In the genomic region with DNA sequence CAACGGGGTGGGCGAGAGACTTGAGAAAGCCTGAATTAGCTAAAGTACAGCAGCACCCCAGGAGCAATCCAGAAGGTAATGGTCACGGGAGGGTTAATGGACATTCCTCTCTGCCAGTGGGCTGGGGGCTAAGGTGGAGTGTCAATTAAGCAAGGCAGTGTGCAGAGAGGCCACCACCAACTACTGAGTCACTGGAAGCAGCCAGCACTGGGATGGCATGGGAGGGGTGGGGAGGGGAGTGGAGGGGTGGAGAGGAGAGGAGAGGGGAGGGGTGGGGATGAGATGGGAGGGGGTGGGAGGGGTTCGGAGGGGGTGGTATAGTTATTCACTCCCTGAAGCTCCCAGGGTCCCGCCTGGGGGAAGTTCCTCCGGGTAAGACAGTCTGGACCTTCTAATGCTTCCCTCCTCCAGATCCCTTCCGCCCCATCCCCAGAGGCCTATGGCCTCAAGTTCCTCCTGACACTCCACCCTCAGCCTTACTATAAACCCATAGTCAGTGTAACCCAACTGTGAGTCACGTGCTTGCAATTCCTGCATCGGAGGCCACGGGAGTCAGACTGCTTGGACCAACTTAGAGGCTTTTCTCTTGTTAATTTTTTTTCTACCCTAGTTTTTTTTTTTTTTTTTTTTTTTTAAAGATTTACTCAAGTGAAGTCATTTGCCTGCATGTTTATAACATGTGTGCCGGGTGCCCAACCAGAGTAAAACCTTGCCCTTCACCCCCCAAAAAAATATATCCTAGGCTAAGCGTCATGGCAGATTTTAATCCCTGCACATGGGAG, we compare ENCODE assay signal across 14 mouse cellular contexts. TPM values are rescaled to one million over a fixed set of nuclear protein-coding genes. Genes with fewer than 3 reads are reported as not detected.
DNase-seq lines count a peak whose midpoint lies in the region; ATAC-seq and TF ChIP-seq lines count a peak whose summit lies in the region.
"Had no signal": no experiment of that assay in that cellular context is flagged by ENCODE, and none has a peak within 500 bp of the region (broad histone marks: within the 10 kb centered on the region; RNA-seq: fewer than 3 reads in every experiment).

No protein-coding gene starts in this region.

- TF ChIP-seq CTCF in Patski (IDR thresholded peaks at IDR 0.05): no peak

- POLR2A ChIA-PET in Patski (lab: Charles Lee): interaction anchor here (0.6 to 1.1 kb wide), 3 partner anchors 13 to 274 kb away, joined by 3 read pairs; no protein-coding TSS in a partner anchor

- no peak for ATAC-seq in heart, embryonic 12.5 days (ENCODE audit: insufficient number of reproducible peaks, low FRiP score)
- peak; percentile 65 for ATAC-seq in Patski
- ATAC-seq in liver, embryonic 16.5 days (ENCODE audit: low read depth): no peak
- ATAC-seq: CD4-positive, CD25-positive, alpha-beta regulatory T cell, adult 4 months had no signal

- H3K4me2 ChIP-seq in heart, embryonic 12.5 days: no peak overlapping the region
- no peak overlapping the region for H3K4me2 ChIP-seq in liver, embryonic 16.5 days (ENCODE audit: low read depth, low read length)
- H3K4me2 ChIP-seq: limb, embryonic 12.5 days had no signal

- no peak overlapping the region for H3K9ac ChIP-seq in heart, embryonic 12.5 days
- no peak overlapping the region for H3K9ac ChIP-seq in liver, embryonic 16.5 days (ENCODE audit: low read depth, low read length)
- H3K9ac ChIP-seq: limb, embryonic 12.5 days had no signal

- in situ Hi-C loops in Patski (cut with MboI; ENCODE audit: low pct_unique_long_range_greater_than_20kb): no loop called here

- H3K27ac ChIP-seq in heart, embryonic 12.5 days (ENCODE audit: poor library complexity, severe bottlenecking): no peak overlapping the region
- peak overlapping the region; percentile 33 for H3K27ac ChIP-seq in liver, embryonic 16.5 days (ENCODE audit: low read length)
- H3K27ac ChIP-seq: hindbrain, embryonic 10.5 days; limb, embryonic 12.5 days had no signal

- no peak overlapping the region for H3K4me3 ChIP-seq in heart, embryonic 12.5 days
- H3K4me3 ChIP-seq in liver, embryonic 16.5 days (ENCODE audit: low read depth, low read length): no peak overlapping the region
- H3K4me3 ChIP-seq: hindbrain, embryonic 10.5 days; limb, embryonic 12.5 days had no signal

- H3K36me3 ChIP-seq in heart, embryonic 12.5 days: no peaks in the 10 kb centered on the region
- no peaks in the 10 kb centered on the region for H3K36me3 ChIP-seq in liver, embryonic 16.5 days (ENCODE audit: control insufficient read depth, insufficient read depth)
- H3K36me3 ChIP-seq: hindbrain, embryonic 10.5 days; limb, embryonic 12.5 days had no signal

- 0 out of 2 replicates have a peak, but pooled peaks cover 11% of the 10 kb centered on the region for H3K27me3 ChIP-seq in heart, embryonic 12.5 days (replicated peaks)
- H3K27me3 ChIP-seq in Patski: no peaks in the 10 kb centered on the region
- no peaks in the 10 kb centered on the region for H3K27me3 ChIP-seq in liver, embryonic 16.5 days (ENCODE audit: control insufficient read depth, insufficient read depth, low read depth, low read length)
- H3K27me3 ChIP-seq: limb, embryonic 12.5 days had no signal

- 58% methylated on average over 12 of the region's 12 CpGs for WGBS in heart, embryonic 12.5 days
- WGBS in liver, embryonic 16.5 days (ENCODE audit: insufficient replicate concordance): 48% methylated on average over 12 of the region's 12 CpGs

- H3K9me3 ChIP-seq in heart, embryonic 12.5 days (replicated peaks): no peaks in the 10 kb centered on the region
- no peaks in the 10 kb centered on the region for H3K9me3 ChIP-seq in liver, embryonic 16.5 days (replicated peaks; ENCODE audit: control insufficient read depth, low read length)
- H3K9me3 ChIP-seq: hindbrain, embryonic 10.5 days; limb, embryonic 12.5 days had no signal

- CTCF ChIA-PET in Patski (lab: Charles Lee): no interaction called here

- peak; percentile 95 for DNase-seq in heart, adult 11 months
- DNase-seq in A20 (ENCODE audit: low read depth, low spot score): peak; percentile 66
- DNase-seq in Patski (ENCODE audit: low read depth, low spot score): peak; percentile 58
- DNase-seq in thymus, postnatal 36 days: no peak
- no peak for DNase-seq in right cerebral cortex, postnatal 14 days
- no peak for DNase-seq in urinary bladder, postnatal 10 days (ENCODE audit: low spot score)
- DNase-seq: cerebellum, postnatal 36 days; kidney, postnatal 10 days; thymus, adult 18-20 months had no signal

- peaks cover 19% of the 10 kb centered on the region for H3K4me1 ChIP-seq in heart, embryonic 12.5 days (replicated peaks)
- H3K4me1 ChIP-seq in liver, embryonic 16.5 days (ENCODE audit: control insufficient read depth, low read depth, low read length): peaks cover 66% of the 10 kb centered on the region

RNA-seq across cellular contexts. Expression of a gene that starts 12.1 kb away (rescaled TPM):
- 38.5 and 40.6 TPM in 2 replicates for polyA plus RNA-seq in heart, embryonic 12.5 days (2016; fragmentation: Nextera tagmentation; extraction: Ambion mirVana)
- 84.8 TPM for polyA plus RNA-seq in Patski (2021)
- 8.9 and 9.7 TPM in 2 replicates for polyA plus RNA-seq in liver, embryonic 16.5 days (2015; fragmentation: Nextera tagmentation; extraction: Ambion mirVana)

RNA-seq across cellular contexts. Expression of a gene that starts 22.4 kb away (rescaled TPM):
- polyA plus RNA-seq in heart, embryonic 12.5 days (2016; fragmentation: Nextera tagmentation; extraction: Ambion mirVana): 20.1 and 21.0 TPM in 2 replicates
- polyA plus RNA-seq in Patski (2021): 34.1 TPM
- polyA plus RNA-seq in liver, embryonic 16.5 days (2015; fragmentation: Nextera tagmentation; extraction: Ambion mirVana): 5.7 and 6.6 TPM in 2 replicates

RNA-seq across cellular contexts. Expression of a gene that starts 54.2 kb away (rescaled TPM):
- not detected in 2 replicates for polyA plus RNA-seq in heart, embryonic 12.5 days (2016; fragmentation: Nextera tagmentation; extraction: Ambion mirVana)
- polyA plus RNA-seq in Patski (2021): not detected
- not detected in 2 replicates for polyA plus RNA-seq in liver, embryonic 16.5 days (2015; fragmentation: Nextera tagmentation; extraction: Ambion mirVana)
- polyA plus RNA-seq: CD4-positive, CD25-positive, alpha-beta regulatory T cell, adult 4 months; hindbrain, embryonic 10.5 days; limb, embryonic 12.5 days had no signal

Comparison
In these comparisons a context has a peak if more than half of its experiments do, and no peak if none do; other contexts are left out.
1. DNase-seq: peak in heart, adult 11 months (single experiment), A20 (single experiment) and Patski (single experiment); none in thymus, postnatal 36 days (0 of 2), right cerebral cortex, postnatal 14 days (single experiment) and urinary bladder, postnatal 10 days (single experiment).